Mouse (Mus musculus): ENCODE measurements around the gene Ddx39b. TPM values are rescaled to one million over a fixed set of nuclear protein-coding genes. Genes with fewer than 3 reads are reported as not detected.

The Ddx39b gene
- polyA plus RNA-seq (2016; fragmentation: Nextera tagmentation; extraction: Ambion mirVana), result 282 and 285 TPM in 2 replicates

GRCm38 (mm10) chr17:35241305-35242014, at the start of gene Ddx39b:
Gene Ddx39b (plus strand): TSS chr17:35241746.
- Histone ChIP-seq H3K36me3 (peaks cover 35% of the 10 kb centered on the region), H3K4me1 (replicated peaks) (peaks cover 48% of the 10 kb centered on the region), H3K4me3 (peak within 1 kb of the TSS; percentile 89), H3K27ac (ENCODE audit: poor library complexity, severe bottlenecking) (peak within 1 kb of the TSS; percentile 99), H3K9me3 (replicated peaks) (no peaks in the 10 kb centered on the region), H3K9ac (peak within 1 kb of the TSS; percentile 99), H3K27me3 (replicated peaks) (no peaks in the 10 kb centered on the region), H3K4me2 (peak within 1 kb of the TSS; percentile 95)
- ATAC-seq (ENCODE audit: insufficient number of reproducible peaks, low FRiP score), result peak; percentile 91
- under 1% methylated on average over 68 of the region's 69 CpGs for WGBS

- H3K4me2 ChIP-seq, result no peak overlapping the region
- WGBS, result 71% methylated on average over 5 of the region's 5 CpGs
- no peaks in the 10 kb centered on the region for H3K9me3 ChIP-seq (replicated peaks)
- no peak for ATAC-seq (ENCODE audit: insufficient number of reproducible peaks, low FRiP score)
- no peak overlapping the region for H3K4me3 ChIP-seq
- peaks cover 22% of the 10 kb centered on the region for H3K4me1 ChIP-seq (replicated peaks)
- no peak overlapping the region for H3K27ac ChIP-seq (ENCODE audit: poor library complexity, severe bottlenecking)
- H3K27me3 ChIP-seq (replicated peaks), result peaks cover 41% of the 10 kb centered on the region
- no peaks in the 10 kb centered on the region for H3K36me3 ChIP-seq
- H3K9ac ChIP-seq, result no peak overlapping the region
Observed at GRCm38 (mm10) chr17:35192924-35193323, 48.6 kb upstream of the Ddx39b start.

GRCm38 (mm10) chr17:35193881-35194843, 47.4 kb upstream of the Ddx39b start, which contains the start of gene Ltb:
Gene Ltb (plus strand): TSS chr17:35194439.
- 0 out of 2 replicates have a peak within 1 kb of the TSS, but pooled peaks have one; percentile 3 for H3K9ac ChIP-seq
- WGBS, result 52% methylated on average over 28 of the region's 28 CpGs

GRCm38 (mm10) chr17:35194844-35195630, 46.5 kb upstream of the Ddx39b start:
- peak overlapping the region; percentile 48 for H3K4me3 ChIP-seq
- peaks cover 51% of the 10 kb centered on the region for H3K27me3 ChIP-seq (replicated peaks)
- no peak overlapping the region for H3K27ac ChIP-seq (ENCODE audit: poor library complexity, severe bottlenecking)
- no peaks in the 10 kb centered on the region for H3K9me3 ChIP-seq (replicated peaks)
- ATAC-seq (ENCODE audit: insufficient number of reproducible peaks, low FRiP score), result 0 out of 2 replicates have a peak, but pooled peaks have one; percentile 23
- H3K4me1 ChIP-seq (replicated peaks), result peaks cover 19% of the 10 kb centered on the region
- H3K36me3 ChIP-seq, result no peaks in the 10 kb centered on the region
- WGBS, result 29% methylated on average over 19 of the region's 19 CpGs
- peak overlapping the region; percentile 84 for H3K4me2 ChIP-seq
- H3K9ac ChIP-seq, result peak overlapping the region; percentile 50

More at GRCm38 (mm10) chr17:35193881-35194843, 47.4 kb upstream of the Ddx39b start, which contains the start of gene Ltb:
- Histone ChIP-seq H3K36me3 (no peaks in the 10 kb centered on the region), H3K27me3 (replicated peaks) (peaks cover 44% of the 10 kb centered on the region), H3K27ac (ENCODE audit: poor library complexity, severe bottlenecking) (no peak within 1 kb of the TSS), H3K4me2 (peak within 1 kb of the TSS; percentile 84), H3K9me3 (replicated peaks) (no peaks in the 10 kb centered on the region), H3K4me3 (peak within 1 kb of the TSS; percentile 48; the same call in 1 of the 2 replicates), H3K4me1 (replicated peaks) (peaks cover 20% of the 10 kb centered on the region)
- ATAC-seq (ENCODE audit: insufficient number of reproducible peaks, low FRiP score), result peak; percentile 27; the same call in 1 of the 2 replicates

GRCm38 (mm10) chr17:35195631-35196320, 45.8 kb upstream of the Ddx39b start:
- peaks cover 19% of the 10 kb centered on the region for H3K4me1 ChIP-seq (replicated peaks)
- H3K4me2 ChIP-seq, result peak overlapping the region; percentile 84
- no peaks in the 10 kb centered on the region for H3K9me3 ChIP-seq (replicated peaks)
- WGBS, result 1% methylated on average over 66 of the region's 66 CpGs
- no peaks in the 10 kb centered on the region for H3K36me3 ChIP-seq
- H3K9ac ChIP-seq, result peak overlapping the region; percentile 50
- H3K4me3 ChIP-seq, result peak overlapping the region; percentile 48
- peaks cover 59% of the 10 kb centered on the region for H3K27me3 ChIP-seq (replicated peaks)
- peak; percentile 86 for ATAC-seq (ENCODE audit: insufficient number of reproducible peaks, low FRiP score)
- no peak overlapping the region for H3K27ac ChIP-seq (ENCODE audit: poor library complexity, severe bottlenecking)

GRCm38 (mm10) chr17:35196321-35196641, 45.3 kb upstream of the Ddx39b start:
- H3K27me3 ChIP-seq (replicated peaks), result peaks cover 64% of the 10 kb centered on the region
- peak overlapping the region; percentile 50; the same call in 1 of the 2 replicates for H3K9ac ChIP-seq
- no peaks in the 10 kb centered on the region for H3K9me3 ChIP-seq (replicated peaks)
- no peak overlapping the region for H3K27ac ChIP-seq (ENCODE audit: poor library complexity, severe bottlenecking)
- ATAC-seq (ENCODE audit: insufficient number of reproducible peaks, low FRiP score), result no peak
- H3K4me1 ChIP-seq (replicated peaks), result peaks cover 19% of the 10 kb centered on the region
- peak overlapping the region; percentile 84 for H3K4me2 ChIP-seq
- peak overlapping the region; percentile 48 for H3K4me3 ChIP-seq
- WGBS, result 31% methylated on average over 9 of the region's 9 CpGs
- no peaks in the 10 kb centered on the region for H3K36me3 ChIP-seq

- H3K36me3 ChIP-seq, result no peaks in the 10 kb centered on the region
Observed at GRCm38 (mm10) chr17:35197126-35197525, 44.4 kb upstream of the Ddx39b start.

GRCm38 (mm10) chr17:35198029-35198428, 43.5 kb upstream of the Ddx39b start:
- H3K9me3 ChIP-seq (replicated peaks), result no peaks in the 10 kb centered on the region
- H3K27ac ChIP-seq (ENCODE audit: poor library complexity, severe bottlenecking), result no peak overlapping the region
- H3K4me2 ChIP-seq, result no peak overlapping the region
- ATAC-seq (ENCODE audit: insufficient number of reproducible peaks, low FRiP score), result no peak
- WGBS, result 55% methylated on average over 7 of the region's 7 CpGs
- no peak overlapping the region for H3K9ac ChIP-seq
- H3K36me3 ChIP-seq, result no peaks in the 10 kb centered on the region
- peaks cover 81% of the 10 kb centered on the region for H3K27me3 ChIP-seq (replicated peaks)
- H3K4me3 ChIP-seq, result no peak overlapping the region
- peaks cover 19% of the 10 kb centered on the region for H3K4me1 ChIP-seq (replicated peaks)

More at GRCm38 (mm10) chr17:35197126-35197525, 44.4 kb upstream of the Ddx39b start:
- Histone ChIP-seq H3K4me2 (no peak overlapping the region), H3K27ac (ENCODE audit: poor library complexity, severe bottlenecking) (no peak overlapping the region), H3K27me3 (replicated peaks) (peaks cover 72% of the 10 kb centered on the region), H3K4me3 (no peak overlapping the region), H3K9ac (no peak overlapping the region), H3K4me1 (replicated peaks) (peaks cover 19% of the 10 kb centered on the region), H3K9me3 (replicated peaks) (no peaks in the 10 kb centered on the region)
- WGBS, result 45% methylated on average over 5 of the region's 6 CpGs
- no peak for ATAC-seq (ENCODE audit: insufficient number of reproducible peaks, low FRiP score)

- Histone ChIP-seq H3K36me3 (no peaks in the 10 kb centered on the region), H3K27me3 (replicated peaks) (peaks cover 82% of the 10 kb centered on the region), H3K4me2 (no peak overlapping the region), H3K9me3 (replicated peaks) (no peaks in the 10 kb centered on the region), H3K9ac (no peak overlapping the region), H3K27ac (ENCODE audit: poor library complexity, severe bottlenecking) (no peak overlapping the region), H3K4me3 (no peak overlapping the region), H3K4me1 (replicated peaks) (peaks cover 19% of the 10 kb centered on the region)
- ATAC-seq (ENCODE audit: insufficient number of reproducible peaks, low FRiP score), result no peak
- WGBS, result 30% methylated on average over 8 of the region's 8 CpGs
Observed at GRCm38 (mm10) chr17:35198946-35199345, 42.6 kb upstream of the Ddx39b start.

GRCm38 (mm10) chr17:35200398-35200797, 41.1 kb upstream of the Ddx39b start:
- H3K4me2 ChIP-seq, result no peak overlapping the region
- peaks cover 81% of the 10 kb centered on the region for H3K27me3 ChIP-seq (replicated peaks)
- no peak overlapping the region for H3K9ac ChIP-seq
- H3K4me1 ChIP-seq (replicated peaks), result peaks cover 16% of the 10 kb centered on the region
- H3K9me3 ChIP-seq (replicated peaks), result no peaks in the 10 kb centered on the region
- H3K4me3 ChIP-seq, result no peak overlapping the region
- H3K27ac ChIP-seq (ENCODE audit: poor library complexity, severe bottlenecking), result no peak overlapping the region
- no peaks in the 10 kb centered on the region for H3K36me3 ChIP-seq
- ATAC-seq (ENCODE audit: insufficient number of reproducible peaks, low FRiP score), result no peak
- WGBS, result 68% methylated on average over 11 of the region's 11 CpGs
